Mouse (Mus musculus): ENCODE measurements around the gene Cstf1. TPM values are rescaled to one million over a fixed set of nuclear protein-coding genes. Genes with fewer than 3 reads are reported as not detected.

The Cstf1 gene
- 24.7 and 26.9 TPM in 2 replicates for polyA plus RNA-seq (2012; rRNA removed)

GRCm38 (mm10) chr2:172370411-172371223 lies at the start of gene Cstf1, which contains the start of gene Aurka:
Gene Cstf1 (plus strand): TSS chr2:172370681.
Gene Aurka (minus strand): TSS chr2:172370535.
- peak; percentile 92 to 97 for DNase-seq (ENCODE audit: extremely low spot score in 1 of 2, low spot score in 1 of 2)

- DNase-seq (ENCODE audit: extremely low spot score in 1 of 2, low spot score in 1 of 2) = no peak
Measured at GRCm38 (mm10) chr2:172320878-172321277, 49.6 kb upstream of the Cstf1 start.

GRCm38 (mm10) chr2:172328248-172328647 lies 42.2 kb upstream of the Cstf1 start:
- no peak for DNase-seq (ENCODE audit: extremely low spot score in 1 of 2, low spot score in 1 of 2)

GRCm38 (mm10) chr2:172329179-172329578 lies 41.3 kb upstream of the Cstf1 start:
- DNase-seq (ENCODE audit: extremely low spot score in 1 of 2, low spot score in 1 of 2) = peak; percentile 50 to 90

- no peak for DNase-seq (ENCODE audit: extremely low spot score in 1 of 2, low spot score in 1 of 2)
Measured at GRCm38 (mm10) chr2:172338206-172338942, 32.1 kb upstream of the Cstf1 start.

GRCm38 (mm10) chr2:172340936-172341335 lies 29.5 kb upstream of the Cstf1 start:
- DNase-seq (ENCODE audit: extremely low spot score in 1 of 2, low spot score in 1 of 2) = no peak

GRCm38 (mm10) chr2:172341606-172342005 lies 28.9 kb upstream of the Cstf1 start:
- no peak for DNase-seq (ENCODE audit: extremely low spot score in 1 of 2, low spot score in 1 of 2)

GRCm38 (mm10) chr2:172343751-172344150 lies 26.7 kb upstream of the Cstf1 start:
- no peak for DNase-seq (ENCODE audit: extremely low spot score in 1 of 2, low spot score in 1 of 2)

GRCm38 (mm10) chr2:172344669-172345068 lies 25.8 kb upstream of the Cstf1 start:
- no peak for DNase-seq (ENCODE audit: extremely low spot score in 1 of 2, low spot score in 1 of 2)

GRCm38 (mm10) chr2:172345258-172345738 lies 25.2 kb upstream of the Cstf1 start, which contains the start of gene Fam210b:
Gene Fam210b (plus strand): TSS chr2:172345565.
- DNase-seq (ENCODE audit: extremely low spot score in 1 of 2, low spot score in 1 of 2) = peak; percentile 92 to 95

GRCm38 (mm10) chr2:172346034-172346929 lies 24.2 kb upstream of the Cstf1 start:
- peak in 1 of 2 experiments; percentile 30 for DNase-seq (ENCODE audit: extremely low spot score in 1 of 2, low spot score in 1 of 2)

- DNase-seq (ENCODE audit: extremely low spot score in 1 of 2, low spot score in 1 of 2) = no peak
Measured at GRCm38 (mm10) chr2:172346933-172347611, 23.4 kb upstream of the Cstf1 start.

GRCm38 (mm10) chr2:172348297-172348950 lies 22.1 kb upstream of the Cstf1 start:
- peak in 1 of 2 experiments; percentile 39 for DNase-seq (ENCODE audit: extremely low spot score in 1 of 2, low spot score in 1 of 2)

GRCm38 (mm10) chr2:172349776-172350175 lies 20.7 kb upstream of the Cstf1 start:
- no peak for DNase-seq (ENCODE audit: extremely low spot score in 1 of 2, low spot score in 1 of 2)

GRCm38 (mm10) chr2:172350773-172351172 lies 19.7 kb upstream of the Cstf1 start:
- DNase-seq (ENCODE audit: extremely low spot score in 1 of 2, low spot score in 1 of 2) = no peak

- DNase-seq (ENCODE audit: extremely low spot score in 1 of 2, low spot score in 1 of 2) = no peak
Measured at GRCm38 (mm10) chr2:172353218-172353617, 17.3 kb upstream of the Cstf1 start.

GRCm38 (mm10) chr2:172354761-172355160 lies 15.7 kb upstream of the Cstf1 start:
- no peak for DNase-seq (ENCODE audit: extremely low spot score in 1 of 2, low spot score in 1 of 2)

GRCm38 (mm10) chr2:172355833-172356232 lies 14.6 kb upstream of the Cstf1 start:
- no peak for DNase-seq (ENCODE audit: extremely low spot score in 1 of 2, low spot score in 1 of 2)

GRCm38 (mm10) chr2:172363176-172363575 lies 7.3 kb upstream of the Cstf1 start:
- DNase-seq (ENCODE audit: extremely low spot score in 1 of 2, low spot score in 1 of 2) = no peak

Data from frontal cortex, adult 2 months (tissue).